Mouse (Mus musculus) brain, embryonic 14.5 days (tissue): ENCODE data around the gene Afap1. TPM values are rescaled to one million over a fixed set of nuclear protein-coding genes. Genes with fewer than 3 reads are reported as not detected.

Experiments
- DNase-seq: peaks from one replicate; pipeline ENCODE4 v3.0.0-alpha.2; 2011; ENCODE audit warnings: low read depth
- CTCF ChIP-seq: fragments of 200-500 bp; IDR thresholded peaks from 2 replicates; pipeline ENCODE4 v1.5.1; 2012; ENCODE audit warnings: inconsistent platforms, mild to moderate bottlenecking, moderate library complexity, borderline replicate concordance; ENCODE audit not compliant: insufficient read depth, insufficient read length; ENCODE audit errors: extremely low read depth
- POLR2A ChIP-seq: fragments of 200-500 bp; IDR thresholded peaks from 2 replicates; pipeline ENCODE4 v1.6.1; 2012; ENCODE audit warnings: mild to moderate bottlenecking, inconsistent platforms, borderline replicate concordance; ENCODE audit not compliant: poor library complexity, insufficient read depth, insufficient read length, severe bottlenecking; ENCODE audit errors: extremely low read depth
- polyA plus RNA-seq: library from polyadenylated mRNA; depleted of rRNA; stranded (reverse); fragments of >200 nt; gene quantifications from 2 replicates; pipeline ENCODE4 v1.2.3, GENCODE M21; 2012; rRNA removed

Gene Afap1
- polyA plus RNA-seq = 62.2 and 97.5 TPM in 2 replicates

- DNase-seq = peak; percentile 99
- TF ChIP-seq CTCF = no peak
- TF ChIP-seq POLR2A = peak; percentile 95
Observed at GRCm38 (mm10) chr5:35893093-35893804, at the start of gene Afap1. Afap1 (plus strand) TSS chr5:35893319.

DNA sequence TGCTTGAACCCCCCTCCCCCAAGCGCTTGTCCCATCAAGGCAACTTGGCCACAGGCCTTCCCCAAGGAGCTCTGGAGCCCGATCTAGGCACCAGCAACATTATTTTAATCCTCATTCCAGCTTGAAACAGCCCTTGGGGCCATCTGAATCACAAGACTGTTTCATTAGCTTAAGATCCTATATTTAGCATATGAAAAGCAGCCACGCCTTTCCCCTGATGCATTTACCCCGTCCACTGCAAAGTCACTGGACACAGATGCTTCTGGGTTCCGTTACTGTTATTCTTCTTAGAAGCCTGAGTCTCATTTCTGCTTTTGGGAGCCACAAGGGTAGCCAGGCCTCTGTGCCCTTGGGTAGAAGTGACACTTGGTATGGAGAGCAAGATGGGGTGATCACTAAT is 41.6 kb upstream of the Afap1 start:
- no peak for DNase-seq
- no peak for TF ChIP-seq POLR2A
- TF ChIP-seq CTCF = no peak

- DNase-seq = peak; percentile 30
Observed at GRCm38 (mm10) chr5:35853463-35853862, 39.7 kb upstream of the Afap1 start.

GRCm38 (mm10) chr5:35856245-35856644 is 36.9 kb upstream of the Afap1 start:
- no peak for DNase-seq
- no peak for TF ChIP-seq POLR2A
- no peak for TF ChIP-seq CTCF

More at GRCm38 (mm10) chr5:35853463-35853862, 39.7 kb upstream of the Afap1 start:
- no peak for TF ChIP-seq POLR2A
- TF ChIP-seq CTCF = no peak

GRCm38 (mm10) chr5:35858069-35858468 is 35.0 kb upstream of the Afap1 start:
- peak; percentile 90 for TF ChIP-seq CTCF
- TF ChIP-seq POLR2A = no peak
- DNase-seq = peak; percentile 83

DNA sequence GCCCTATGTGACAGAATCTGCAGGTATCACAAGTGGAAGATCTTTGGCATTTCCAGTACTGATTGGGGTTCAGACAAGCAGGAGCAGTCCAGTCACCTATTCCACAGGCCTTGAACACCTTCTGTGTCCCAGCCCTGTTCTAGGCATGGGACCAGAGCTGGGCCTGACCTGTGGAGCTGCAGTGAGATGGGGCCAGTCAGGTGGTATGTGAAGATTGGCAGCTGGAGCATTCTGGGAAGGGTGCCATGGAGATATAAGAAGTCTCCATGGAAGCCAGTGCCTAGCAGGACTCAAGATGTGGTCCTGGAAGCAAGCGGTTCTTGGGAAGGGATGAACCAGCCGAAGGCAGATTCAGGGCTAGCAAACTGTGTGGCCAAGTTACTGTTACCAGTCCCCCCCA is 31.7 kb upstream of the Afap1 start:
- no peak for DNase-seq
- no peak for TF ChIP-seq POLR2A
- TF ChIP-seq CTCF = no peak

DNA sequence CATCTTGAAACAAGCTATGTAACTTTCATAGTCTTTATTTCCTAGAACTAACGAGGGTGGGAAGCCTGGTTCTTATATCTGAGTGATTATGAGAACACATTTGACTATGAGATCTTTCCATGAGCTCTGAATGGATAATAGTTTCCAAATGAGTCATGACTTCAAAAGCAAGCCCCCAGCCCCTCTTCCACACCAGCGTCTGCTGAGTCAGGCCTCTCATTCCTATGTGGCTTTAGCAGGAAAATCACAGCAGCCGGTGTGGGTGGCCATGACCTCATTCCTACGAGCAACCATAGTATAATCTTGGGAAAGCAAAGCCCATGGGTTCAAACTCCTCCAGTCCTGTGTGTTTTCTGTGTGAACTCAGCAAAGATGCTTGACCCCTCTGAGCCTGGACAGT is 23.1 kb upstream of the Afap1 start:
- TF ChIP-seq POLR2A (no peak), CTCF (no peak)
- no peak for DNase-seq

GRCm38 (mm10) chr5:35870408-35871012 is 22.6 kb upstream of the Afap1 start:
- TF ChIP-seq CTCF (peak; percentile 91), POLR2A (no peak)
- peak; percentile 94 for DNase-seq

- DNase-seq = no peak
- TF ChIP-seq CTCF = no peak
- no peak for TF ChIP-seq POLR2A
Observed at GRCm38 (mm10) chr5:35873382-35873781, 19.7 kb upstream of the Afap1 start.

DNA sequence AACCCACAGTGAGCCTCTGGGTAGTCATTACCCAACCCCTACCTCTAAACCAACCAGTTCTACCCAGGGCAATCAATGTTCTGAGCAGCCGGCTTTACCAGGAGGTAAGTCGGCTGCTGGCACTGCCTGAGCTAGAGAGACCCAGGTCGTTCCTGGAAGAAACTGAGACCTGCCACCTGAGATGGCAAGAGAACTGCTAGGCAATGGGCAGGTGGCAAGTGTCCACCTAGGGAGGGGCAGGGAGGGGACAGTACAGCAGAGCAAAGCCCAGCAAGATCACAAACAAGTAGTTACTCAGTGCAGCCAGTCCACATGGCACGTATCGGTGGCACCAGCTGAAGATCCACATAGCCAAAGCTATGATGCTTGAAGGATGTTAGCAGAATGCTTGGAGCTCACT is 16.9 kb upstream of the Afap1 start:
- no peak for TF ChIP-seq CTCF
- TF ChIP-seq POLR2A = no peak
- DNase-seq = no peak

DNA sequence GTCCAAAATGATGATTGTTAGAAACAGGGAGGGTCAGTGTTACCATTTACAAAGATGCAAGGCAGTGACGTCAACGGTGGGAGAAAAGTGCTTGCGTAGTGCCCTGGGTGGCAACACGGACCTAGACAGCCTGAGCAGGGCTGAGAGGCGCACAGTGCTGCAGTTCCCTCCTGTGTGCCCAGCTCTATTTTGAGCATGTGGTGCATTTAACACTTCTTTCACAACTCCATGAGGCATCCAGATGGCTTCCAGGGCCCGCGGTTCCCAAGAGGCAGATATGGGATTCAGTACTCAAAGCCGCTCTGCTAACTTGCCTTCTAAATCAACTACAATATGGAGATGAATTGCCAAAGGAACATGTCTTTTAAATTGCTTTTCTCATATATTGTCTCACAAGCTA is 13.9 kb upstream of the Afap1 start:
- DNase-seq = peak; percentile 90
- TF ChIP-seq POLR2A (no peak), CTCF (no peak)

DNA sequence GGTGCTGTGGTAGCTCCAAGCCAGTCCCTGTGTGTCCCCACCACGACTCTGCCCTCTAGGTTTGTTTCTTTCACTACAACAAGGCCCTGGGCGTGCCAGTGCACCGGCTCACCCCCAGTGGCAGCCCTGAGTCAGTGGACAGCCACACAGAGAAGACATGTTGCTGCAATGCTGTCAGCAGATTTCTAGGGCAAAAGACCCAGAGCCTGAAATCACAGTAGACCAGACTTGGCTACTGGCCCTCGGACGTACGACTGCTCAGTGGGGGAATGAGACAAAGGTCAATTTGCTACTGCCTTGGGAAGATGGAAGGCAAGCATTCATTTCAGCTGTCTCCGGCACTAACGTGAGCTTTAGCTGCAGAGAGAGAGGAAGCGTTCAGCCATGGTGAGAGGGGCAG is 10.7 kb upstream of the Afap1 start:
- DNase-seq = no peak
- TF ChIP-seq POLR2A (no peak), CTCF (no peak)

DNA sequence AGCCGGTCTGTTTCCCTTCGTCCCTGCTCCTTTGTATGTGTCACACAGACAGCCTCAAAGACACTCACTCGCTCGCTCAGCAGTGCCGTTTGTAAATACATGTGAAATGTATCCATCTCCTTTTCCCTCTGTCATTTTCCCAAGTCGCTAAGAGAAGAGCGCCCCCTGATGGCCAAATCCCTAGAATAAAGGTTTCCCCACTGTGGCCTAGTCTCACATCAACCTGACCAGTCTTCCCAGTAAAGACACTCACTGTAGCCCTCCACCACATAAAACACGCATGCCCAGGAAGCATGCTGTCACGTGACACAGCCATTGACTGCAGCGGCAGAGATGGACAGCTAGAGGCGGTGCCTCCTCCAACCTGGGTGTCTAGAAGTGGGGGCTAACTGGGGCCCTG is 8.9 kb upstream of the Afap1 start:
- peak; percentile 49 for DNase-seq

More for the DNA sequence above, 8.9 kb upstream of the Afap1 start:
- peak; percentile 52; the same call in 1 of the 2 replicates for TF ChIP-seq CTCF
- no peak for TF ChIP-seq POLR2A
